Mouse (Mus musculus) cerebellum, adult 9-11 months (tissue): ENCODE measurements around the gene Inip.

Experiments
- DNase-seq: peaks from one replicate; pipeline ENCODE4 v3.0.0; 2022

Gene Inip

DNA sequence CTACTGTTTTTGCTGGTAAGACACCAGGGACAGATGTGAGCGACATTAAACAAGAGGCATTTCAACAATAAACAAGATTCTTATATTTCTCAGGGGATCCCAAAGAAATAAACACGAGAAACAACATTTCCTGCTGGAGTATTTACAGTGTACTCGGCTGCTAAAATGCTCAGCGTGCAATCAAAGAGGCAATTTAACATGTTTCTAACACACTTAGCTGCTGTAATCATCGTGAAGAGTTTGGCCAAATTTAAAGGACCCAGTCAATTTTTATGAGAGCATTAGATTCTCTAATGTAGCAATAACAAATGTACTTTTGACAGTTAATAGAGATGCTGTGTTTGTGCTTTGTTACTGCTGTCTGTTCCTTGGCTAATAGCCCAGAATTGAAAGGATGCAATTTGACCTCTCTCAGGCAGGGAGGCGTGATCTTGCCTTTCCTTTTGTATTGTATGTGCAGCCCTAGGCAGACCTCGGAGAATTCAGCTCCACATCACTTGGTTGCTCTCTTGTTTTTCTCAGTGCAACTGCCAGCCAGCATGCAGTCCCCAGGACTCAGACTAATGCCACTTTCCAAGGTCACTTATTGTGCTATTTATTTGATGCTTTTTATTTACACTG, 35.9 kb downstream of the Inip start:
- no peak for DNase-seq

DNA sequence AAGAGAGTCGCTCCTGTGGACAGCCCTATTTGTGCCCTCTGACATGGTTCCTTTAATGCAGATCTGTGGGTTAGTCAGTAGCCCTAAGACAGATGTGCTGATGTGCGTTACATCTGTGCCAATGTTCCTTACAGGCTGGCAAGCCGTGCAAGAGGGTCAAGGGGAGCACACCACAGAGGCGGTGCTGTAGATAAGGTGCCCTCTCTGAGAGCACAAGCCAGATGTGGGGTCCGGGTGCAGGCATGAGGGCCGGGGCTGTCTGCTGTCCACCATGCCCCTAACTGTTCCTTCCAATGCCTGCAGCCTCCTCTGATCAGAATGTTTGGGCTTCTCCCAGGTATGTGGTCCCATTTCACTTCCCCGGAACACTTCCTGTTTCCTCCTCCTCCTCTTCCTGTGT, 36.4 kb downstream of the Inip start:
- DNase-seq = no peak

GRCm38 (mm10) chr4:59761365-59761729, 40.0 kb downstream of the Inip start:
- no peak for DNase-seq

- no peak for DNase-seq
Observed at GRCm38 (mm10) chr4:59760636-59761364, 40.6 kb downstream of the Inip start.

DNA sequence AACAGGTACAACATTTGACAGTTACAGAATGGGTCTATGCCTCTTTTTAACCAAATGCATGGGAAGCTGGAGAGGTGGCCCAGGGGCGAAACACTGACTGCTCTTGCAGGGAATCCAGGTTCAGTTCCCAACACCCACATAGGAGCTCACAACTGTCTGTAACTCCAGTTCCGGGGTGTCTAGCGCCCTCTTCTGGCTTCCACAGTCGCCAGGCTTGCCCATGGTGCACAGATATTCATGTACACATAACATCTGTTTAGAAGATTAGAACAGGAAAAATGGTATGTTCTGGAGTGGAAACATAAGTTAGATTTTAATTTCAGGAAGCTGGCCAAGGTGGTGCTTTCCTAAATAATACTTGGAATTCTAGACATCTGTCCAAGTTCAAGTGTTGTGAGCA, 41.4 kb downstream of the Inip start:
- DNase-seq = no peak

GRCm38 (mm10) chr4:59757452-59758435, 43.6 kb downstream of the Inip start:
- DNase-seq = no peak

- peak; percentile 85 for DNase-seq
Observed at GRCm38 (mm10) chr4:59756332-59757082, 44.9 kb downstream of the Inip start.

DNA sequence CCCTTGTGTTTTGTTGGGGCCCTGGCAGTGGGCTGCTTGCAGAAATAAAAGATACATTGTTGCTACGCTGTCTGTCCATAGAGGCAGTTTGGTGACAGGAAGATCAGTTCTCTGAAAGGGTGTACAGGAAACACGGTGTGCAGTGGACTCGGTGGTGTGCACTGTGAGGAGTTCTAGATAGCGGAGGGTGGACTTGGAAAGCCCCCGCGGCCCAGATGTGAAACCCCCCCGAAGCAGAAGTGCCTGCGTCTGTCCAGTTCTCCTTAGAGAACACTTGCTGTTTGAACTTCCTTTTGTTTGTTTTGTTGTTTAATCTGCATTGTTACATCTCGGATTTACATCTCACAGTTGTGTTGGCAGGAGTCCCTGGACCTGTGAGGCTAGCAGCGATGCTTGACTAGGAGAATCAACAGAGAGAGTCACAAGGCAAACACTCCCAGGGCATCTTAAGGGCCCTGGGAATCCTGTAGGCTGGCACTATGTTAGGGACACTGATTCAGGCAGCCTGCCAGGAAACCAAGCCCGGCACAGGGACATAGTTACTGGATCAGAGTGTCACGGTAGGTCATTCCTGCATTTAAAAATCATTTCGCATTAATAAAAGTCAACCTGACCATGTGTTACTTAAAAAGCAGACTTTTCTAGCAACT, 47.8 kb downstream of the Inip start:
- no peak for DNase-seq

- no peak for DNase-seq
Observed at GRCm38 (mm10) chr4:59739882-59740281, 61.5 kb downstream of the Inip start.

- no peak for DNase-seq
Observed at GRCm38 (mm10) chr4:59739321-59739720, 62.1 kb downstream of the Inip start.

- no peak for DNase-seq
Observed at GRCm38 (mm10) chr4:59731544-59731943, 69.8 kb downstream of the Inip start.

GRCm38 (mm10) chr4:59728839-59729238, 72.5 kb downstream of the Inip start:
- DNase-seq = no peak

- no peak for DNase-seq
Observed at GRCm38 (mm10) chr4:59727878-59728261, 73.5 kb downstream of the Inip start.

- DNase-seq = no peak
Observed at GRCm38 (mm10) chr4:59727187-59727877, 74.1 kb downstream of the Inip start.

- DNase-seq = no peak
Observed at GRCm38 (mm10) chr4:59726501-59726900, 74.9 kb downstream of the Inip start.

GRCm38 (mm10) chr4:59725579-59725978, 75.8 kb downstream of the Inip start:
- DNase-seq = no peak

DNA sequence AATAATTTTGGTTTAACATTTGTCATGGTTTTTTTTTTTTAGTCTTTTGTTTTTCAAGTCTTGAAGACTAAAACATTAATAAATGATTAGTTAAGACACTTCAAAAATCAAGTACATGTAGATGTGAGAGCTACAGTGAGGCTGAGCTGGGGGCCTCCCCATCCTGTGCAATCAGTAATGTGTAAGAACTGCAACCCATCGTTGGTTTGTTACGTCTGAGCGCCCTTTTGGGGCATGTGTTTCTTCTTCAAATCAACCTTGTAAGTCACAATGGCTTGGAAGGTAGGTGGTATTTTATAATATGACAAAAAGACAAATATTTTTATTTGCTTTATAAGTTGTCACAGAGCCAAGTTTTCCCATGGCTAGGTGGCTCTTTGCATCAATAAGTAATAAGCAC, 79.6 kb downstream of the Inip start:
- no peak for DNase-seq
